Mouse (Mus musculus): Measurements from ENCODE around the gene Lrcol1. TPM values are rescaled to one million over a fixed set of nuclear protein-coding genes. Genes with fewer than 3 reads are reported as not detected.

Lrcol1 gene
- polyA plus RNA-seq, 1 experiment from 2014 or later, result not detected

- Histone ChIP-seq H3K9ac (replicated peaks; ENCODE audit: low read length) (peak overlapping the region; percentile 65), H3K4me1 (ENCODE audit: control insufficient read depth, insufficient read depth, low read length) (no peaks in the 10 kb centered on the region), H3K27ac (replicated peaks; ENCODE audit: low read depth, low read length) (no peak overlapping the region), H3K9me3 (replicated peaks; ENCODE audit: control insufficient read depth, low read length) (no peaks in the 10 kb centered on the region), H3K27me3 (ENCODE audit: control insufficient read depth, insufficient read depth, low read length) (no peaks in the 10 kb centered on the region), H3K4me2 (ENCODE audit: low read depth, low read length) (peak overlapping the region; percentile 93), H3K36me3 (replicated peaks; ENCODE audit: control insufficient read depth, insufficient read depth, low read depth, low read length) (peaks cover 2% of the 10 kb centered on the region), H3K4me3 (ENCODE audit: low read depth, low read length) (peak overlapping the region; percentile 48; the same call in 1 of the 2 replicates)
- 30% methylated on average over 11 of the region's 11 CpGs for WGBS
- ATAC-seq (replicated peaks; ENCODE audit: insufficient number of reproducible peaks, low FRiP score, low TSS enrichment, low read depth) (no peak), DNase-seq (ENCODE audit: low spot score) (peak; percentile 27)
Measured at GRCm38 (mm10) chr5:110363822-110364545, 19.5 kb downstream of the Lrcol1 start.

GRCm38 (mm10) chr5:110376802-110377433 is 32.4 kb downstream of the Lrcol1 start:
- no peaks in the 10 kb centered on the region for H3K9me3 ChIP-seq (replicated peaks; ENCODE audit: control insufficient read depth, low read length)
- H3K36me3 ChIP-seq (replicated peaks; ENCODE audit: control insufficient read depth, insufficient read depth, low read depth, low read length), result peaks cover 11% of the 10 kb centered on the region
- H3K4me1 ChIP-seq (ENCODE audit: control insufficient read depth, insufficient read depth, low read length), result no peaks in the 10 kb centered on the region; the same call in 1 of the 2 replicates
- no peak overlapping the region for H3K9ac ChIP-seq (replicated peaks; ENCODE audit: low read length)
- no peaks in the 10 kb centered on the region for H3K27me3 ChIP-seq (ENCODE audit: control insufficient read depth, insufficient read depth, low read length)
- H3K4me3 ChIP-seq (ENCODE audit: low read depth, low read length), result no peak overlapping the region
- no peak overlapping the region for H3K4me2 ChIP-seq (ENCODE audit: low read depth, low read length)
- ATAC-seq (replicated peaks; ENCODE audit: insufficient number of reproducible peaks, low FRiP score, low TSS enrichment, low read depth) (0 out of 2 replicates have a peak, but pooled peaks have one; percentile 5), DNase-seq (ENCODE audit: low spot score) (peak; percentile 79)
- 66% methylated on average over 8 of the region's 8 CpGs for WGBS
- H3K27ac ChIP-seq (replicated peaks; ENCODE audit: low read depth, low read length), result no peak overlapping the region

DNA sequence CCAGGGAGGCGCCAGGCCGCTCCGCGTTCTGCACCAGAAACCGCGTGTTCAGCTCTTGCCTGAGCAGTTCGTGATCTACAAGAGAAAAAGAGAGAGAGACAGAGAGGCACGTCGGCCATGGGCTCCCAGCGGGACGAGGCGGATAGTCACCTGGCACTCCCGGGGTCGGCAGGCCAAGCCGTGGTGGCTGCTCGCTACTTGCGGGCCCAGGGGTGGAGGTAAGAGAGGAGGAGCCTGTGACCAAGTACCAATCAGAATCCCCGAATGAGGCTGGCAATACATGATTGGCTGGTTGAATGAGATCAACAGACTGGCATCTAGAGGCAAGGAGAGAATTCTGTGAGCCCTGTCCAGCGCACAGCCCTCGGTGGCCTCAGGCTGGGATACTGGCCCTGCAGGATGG is 33.7 kb downstream of the Lrcol1 start:
- Histone ChIP-seq H3K27ac (replicated peaks; ENCODE audit: low read depth, low read length) (no peak overlapping the region), H3K4me2 (ENCODE audit: low read depth, low read length) (no peak overlapping the region), H3K9ac (replicated peaks; ENCODE audit: low read length) (no peak overlapping the region), H3K4me1 (ENCODE audit: control insufficient read depth, insufficient read depth, low read length) (no peaks in the 10 kb centered on the region; the same call in 1 of the 2 replicates), H3K36me3 (replicated peaks; ENCODE audit: control insufficient read depth, insufficient read depth, low read depth, low read length) (peaks cover 11% of the 10 kb centered on the region), H3K9me3 (replicated peaks; ENCODE audit: control insufficient read depth, low read length) (no peaks in the 10 kb centered on the region), H3K4me3 (ENCODE audit: low read depth, low read length) (no peak overlapping the region), H3K27me3 (ENCODE audit: control insufficient read depth, insufficient read depth, low read length) (no peaks in the 10 kb centered on the region)
- DNase-seq (ENCODE audit: low spot score), result peak; percentile 38
- no peak; the same call in 1 of the 2 replicates for ATAC-seq (replicated peaks; ENCODE audit: insufficient number of reproducible peaks, low FRiP score, low TSS enrichment, low read depth)
- 31% methylated on average over 20 of the region's 20 CpGs for WGBS

GRCm38 (mm10) chr5:110379086-110379485 is 34.6 kb downstream of the Lrcol1 start:
- 83% methylated on average over 15 of the region's 15 CpGs for WGBS
- no peak for DNase-seq (ENCODE audit: low spot score)
- H3K36me3 ChIP-seq (replicated peaks; ENCODE audit: control insufficient read depth, insufficient read depth, low read depth, low read length), result peaks cover 11% of the 10 kb centered on the region

GRCm38 (mm10) chr5:110379823-110380222 is 35.3 kb downstream of the Lrcol1 start:
- H3K27me3 ChIP-seq (ENCODE audit: control insufficient read depth, insufficient read depth, low read length), result no peaks in the 10 kb centered on the region
- H3K4me3 ChIP-seq (ENCODE audit: low read depth, low read length), result no peak overlapping the region
- no peaks in the 10 kb centered on the region; the same call in none of the 2 replicates for H3K4me1 ChIP-seq (ENCODE audit: control insufficient read depth, insufficient read depth, low read length)
- no peak overlapping the region for H3K9ac ChIP-seq (replicated peaks; ENCODE audit: low read length)
- ATAC-seq (replicated peaks; ENCODE audit: insufficient number of reproducible peaks, low FRiP score, low TSS enrichment, low read depth) (no peak), DNase-seq (ENCODE audit: low spot score) (no peak)
- WGBS, result 83% methylated on average over 4 of the region's 4 CpGs
- H3K9me3 ChIP-seq (replicated peaks; ENCODE audit: control insufficient read depth, low read length), result no peaks in the 10 kb centered on the region
- peaks cover 9% of the 10 kb centered on the region for H3K36me3 ChIP-seq (replicated peaks; ENCODE audit: control insufficient read depth, insufficient read depth, low read depth, low read length)
- H3K4me2 ChIP-seq (ENCODE audit: low read depth, low read length), result no peak overlapping the region
- H3K27ac ChIP-seq (replicated peaks; ENCODE audit: low read depth, low read length), result no peak overlapping the region

More at GRCm38 (mm10) chr5:110379086-110379485, 34.6 kb downstream of the Lrcol1 start:
- Histone ChIP-seq H3K4me3 (ENCODE audit: low read depth, low read length) (no peak overlapping the region), H3K27ac (replicated peaks; ENCODE audit: low read depth, low read length) (no peak overlapping the region), H3K27me3 (ENCODE audit: control insufficient read depth, insufficient read depth, low read length) (no peaks in the 10 kb centered on the region), H3K9me3 (replicated peaks; ENCODE audit: control insufficient read depth, low read length) (no peaks in the 10 kb centered on the region), H3K9ac (replicated peaks; ENCODE audit: low read length) (no peak overlapping the region), H3K4me1 (ENCODE audit: control insufficient read depth, insufficient read depth, low read length) (no peaks in the 10 kb centered on the region; the same call in 1 of the 2 replicates), H3K4me2 (ENCODE audit: low read depth, low read length) (no peak overlapping the region)
- no peak for ATAC-seq (replicated peaks; ENCODE audit: insufficient number of reproducible peaks, low FRiP score, low TSS enrichment, low read depth)

GRCm38 (mm10) chr5:110384491-110384890 is 40.0 kb downstream of the Lrcol1 start:
- whole genome bisulfite sequencing, result 77% methylated on average over 6 of the region's 6 CpGs
- Histone ChIP-seq H3K4me2 (ENCODE audit: low read depth, low read length) (no peak overlapping the region), H3K36me3 (replicated peaks; ENCODE audit: control insufficient read depth, insufficient read depth, low read depth, low read length) (no peaks in the 10 kb centered on the region; the same call in 1 of the 2 replicates), H3K9ac (replicated peaks; ENCODE audit: low read length) (no peak overlapping the region), H3K27me3 (ENCODE audit: control insufficient read depth, insufficient read depth, low read length) (no peaks in the 10 kb centered on the region), H3K4me1 (ENCODE audit: control insufficient read depth, insufficient read depth, low read length) (peaks cover 2% of the 10 kb centered on the region), H3K9me3 (replicated peaks; ENCODE audit: control insufficient read depth, low read length) (no peaks in the 10 kb centered on the region), H3K4me3 (ENCODE audit: low read depth, low read length) (no peak overlapping the region), H3K27ac (replicated peaks; ENCODE audit: low read depth, low read length) (no peak overlapping the region)
- no peak for DNase-seq (ENCODE audit: low spot score)
- no peak for ATAC-seq (replicated peaks; ENCODE audit: insufficient number of reproducible peaks, low FRiP score, low TSS enrichment, low read depth)

- Histone ChIP-seq H3K4me3 (ENCODE audit: low read depth, low read length) (peak overlapping the region; percentile 79), H3K9me3 (replicated peaks; ENCODE audit: control insufficient read depth, low read length) (no peaks in the 10 kb centered on the region), H3K27ac (replicated peaks; ENCODE audit: low read depth, low read length) (no peak overlapping the region), H3K4me2 (ENCODE audit: low read depth, low read length) (peak overlapping the region; percentile 73), H3K27me3 (ENCODE audit: control insufficient read depth, insufficient read depth, low read length) (no peaks in the 10 kb centered on the region), H3K4me1 (ENCODE audit: control insufficient read depth, insufficient read depth, low read length) (peaks cover 2% of the 10 kb centered on the region), H3K9ac (replicated peaks; ENCODE audit: low read length) (peak overlapping the region; percentile 84; the same call in 1 of the 2 replicates), H3K36me3 (replicated peaks; ENCODE audit: control insufficient read depth, insufficient read depth, low read depth, low read length) (no peaks in the 10 kb centered on the region; the same call in 1 of the 2 replicates)
- 61% methylated on average over 4 of the region's 4 CpGs for WGBS
- ATAC-seq (replicated peaks; ENCODE audit: insufficient number of reproducible peaks, low FRiP score, low TSS enrichment, low read depth), result no peak
- no peak for DNase-seq (ENCODE audit: low spot score)
Measured at GRCm38 (mm10) chr5:110385263-110385662, 40.7 kb downstream of the Lrcol1 start.

Measured in embryonic facial prominence, embryonic 11.5 days (tissue).